Mouse (Mus musculus) C2C12 (cell line): ENCODE data around the gene Arhgef19. TPM values are rescaled to one million over a fixed set of nuclear protein-coding genes. Genes with fewer than 3 reads are reported as not detected.

Experiments
- H3K27me3 ChIP-seq: one replicate; pipeline ENCODE4 v1.6.1; 2011; ENCODE audit not compliant: control insufficient read depth, insufficient read depth, insufficient read length
- H3K36me3 ChIP-seq: one replicate; pipeline ENCODE4 v1.6.1; 2011; ENCODE audit not compliant: control insufficient read depth, insufficient read depth
- H3K4me3 ChIP-seq: one replicate; pipeline ENCODE4 v1.5.1; 2011; ENCODE audit warnings: mild to moderate bottlenecking, control low read depth; ENCODE audit not compliant: poor library complexity, insufficient read depth, severe bottlenecking
- H3K79me2 ChIP-seq: one replicate; pipeline ENCODE4 v1.6.1; 2011; ENCODE audit not compliant: control insufficient read depth, insufficient read depth
- H3K79me3 ChIP-seq: one replicate; pipeline ENCODE4 v1.6.1; 2011; ENCODE audit warnings: low read depth, control low read depth
- H3ac ChIP-seq: one replicate; pipeline ENCODE3; 2011; ENCODE audit warnings: low read depth; ENCODE audit not compliant: control insufficient read depth, insufficient read length
- CEBPB ChIP-seq: IDR thresholded peaks from one replicate; pipeline ENCODE4 v1.6.1; 2011; ENCODE audit warnings: low read depth, mild to moderate bottlenecking, control low read depth, moderate library complexity
- CTCF ChIP-seq: IDR thresholded peaks from one replicate; pipeline ENCODE4 v1.5.1; 2011; ENCODE audit not compliant: control insufficient read depth, insufficient read depth, insufficient read length
- FOSL1 ChIP-seq: IDR thresholded peaks from one replicate; pipeline ENCODE4 v1.8.0; 2011; ENCODE audit warnings: mild to moderate bottlenecking, low read length; ENCODE audit not compliant: poor library complexity, insufficient read depth, severe bottlenecking
- MAX ChIP-seq: IDR thresholded peaks from one replicate; pipeline ENCODE4 v1.6.1; 2011; ENCODE audit warnings: mild to moderate bottlenecking, control low read depth
- MYOD1 ChIP-seq: IDR thresholded peaks from one replicate; pipeline ENCODE4 v1.6.1; 2011; ENCODE audit warnings: low read depth; ENCODE audit not compliant: control insufficient read depth, insufficient read length
- MYOG ChIP-seq: IDR thresholded peaks from one replicate; pipeline ENCODE4 v1.6.1; 2011; ENCODE audit not compliant: control insufficient read depth, insufficient read length; ENCODE audit errors: extremely low read depth
- USF1 ChIP-seq: IDR thresholded peaks from one replicate; pipeline ENCODE4 v1.6.1; 2011; ENCODE audit warnings: low read depth, mild to moderate bottlenecking, control low read depth, moderate library complexity
- polyA plus RNA-seq: library from polyadenylated mRNA; unstranded; fragments of >200 nt; fragmentation: generic; extraction: Trizol; gene quantifications from one replicate; pipeline ENCODE4 v1.2.1, GENCODE M21; 2012; ENCODE audit warnings: missing spikeins

The Arhgef19 gene
- polyA plus RNA-seq, 1 experiment, result 26.7 TPM

GRCm38 (mm10) chr4:141254234-141254633, 14.9 kb downstream of the Arhgef19 start:
- H3K79me3 ChIP-seq, result no peaks in the 10 kb centered on the region
- no peak overlapping the region for H3ac ChIP-seq
- no peak for TF ChIP-seq MAX
- no peaks in the 10 kb centered on the region for H3K27me3 ChIP-seq
- H3K36me3 ChIP-seq, result peaks cover 38% of the 10 kb centered on the region
- H3K4me3 ChIP-seq, result no peak overlapping the region
- no peaks in the 10 kb centered on the region for H3K79me2 ChIP-seq

- H3ac ChIP-seq, result no peak overlapping the region
- H3K4me3 ChIP-seq, result no peak overlapping the region
- peaks cover 18% of the 10 kb centered on the region for H3K36me3 ChIP-seq
- TF ChIP-seq MYOG, result no peak
- no peak for TF ChIP-seq CEBPB
- TF ChIP-seq USF1, result no peak
- TF ChIP-seq CTCF, result no peak
- TF ChIP-seq FOSL1, result no peak
- no peak for TF ChIP-seq MYOD1
- TF ChIP-seq MAX, result no peak
- H3K79me3 ChIP-seq, result no peaks in the 10 kb centered on the region
- no peaks in the 10 kb centered on the region for H3K27me3 ChIP-seq
- H3K79me2 ChIP-seq, result no peaks in the 10 kb centered on the region
Observed at GRCm38 (mm10) chr4:141257440-141257839, 18.1 kb downstream of the Arhgef19 start.

- TF ChIP-seq CEBPB (no peak), CTCF (no peak), MAX (peak; percentile 50), USF1 (peak; percentile 92), FOSL1 (no peak)
- H3K4me3 ChIP-seq, result no peak overlapping the region
- H3K36me3 ChIP-seq, result peaks cover 18% of the 10 kb centered on the region
Observed at GRCm38 (mm10) chr4:141259413-141259812, 20.1 kb downstream of the Arhgef19 start.

GRCm38 (mm10) chr4:141260007-141260723, 20.9 kb downstream of the Arhgef19 start:
- Histone ChIP-seq H3K79me2 (no peaks in the 10 kb centered on the region), H3ac (no peak overlapping the region), H3K36me3 (peaks cover 18% of the 10 kb centered on the region), H3K27me3 (no peaks in the 10 kb centered on the region), H3K4me3 (no peak overlapping the region), H3K79me3 (no peaks in the 10 kb centered on the region)
- TF ChIP-seq MYOD1, result no peak
- TF ChIP-seq USF1, result no peak
- no peak for TF ChIP-seq CTCF
- TF ChIP-seq MAX, result no peak
- TF ChIP-seq MYOG, result no peak
- no peak for TF ChIP-seq FOSL1
- TF ChIP-seq CEBPB, result peak; percentile 2

More at GRCm38 (mm10) chr4:141259413-141259812, 20.1 kb downstream of the Arhgef19 start:
- no peaks in the 10 kb centered on the region for H3K79me3 ChIP-seq
- no peaks in the 10 kb centered on the region for H3K79me2 ChIP-seq
- H3K27me3 ChIP-seq, result no peaks in the 10 kb centered on the region
- H3ac ChIP-seq, result no peak overlapping the region

- no peaks in the 10 kb centered on the region for H3K36me3 ChIP-seq
- no peaks in the 10 kb centered on the region for H3K79me3 ChIP-seq
- H3K27me3 ChIP-seq, result no peaks in the 10 kb centered on the region
- TF ChIP-seq CEBPB (no peak), CTCF (no peak), MYOG (no peak), MAX (no peak), FOSL1 (no peak), MYOD1 (no peak), USF1 (no peak)
- H3ac ChIP-seq, result no peak overlapping the region
- H3K79me2 ChIP-seq, result no peaks in the 10 kb centered on the region
- H3K4me3 ChIP-seq, result no peak overlapping the region
Observed at GRCm38 (mm10) chr4:141262906-141263637, 23.8 kb downstream of the Arhgef19 start.
